Mouse (Mus musculus): ENCODE measurements around the gene Tmem185b. TPM values are rescaled to one million over a fixed set of nuclear protein-coding genes. Genes with fewer than 3 reads are reported as not detected.
A peak's percentile ranks its signal among the peaks of the same experiment; 100 is the strongest.

The Tmem185b gene
- polyA plus RNA-seq, 1 experiment from 2014 or later, result 18.2 TPM

DNA sequence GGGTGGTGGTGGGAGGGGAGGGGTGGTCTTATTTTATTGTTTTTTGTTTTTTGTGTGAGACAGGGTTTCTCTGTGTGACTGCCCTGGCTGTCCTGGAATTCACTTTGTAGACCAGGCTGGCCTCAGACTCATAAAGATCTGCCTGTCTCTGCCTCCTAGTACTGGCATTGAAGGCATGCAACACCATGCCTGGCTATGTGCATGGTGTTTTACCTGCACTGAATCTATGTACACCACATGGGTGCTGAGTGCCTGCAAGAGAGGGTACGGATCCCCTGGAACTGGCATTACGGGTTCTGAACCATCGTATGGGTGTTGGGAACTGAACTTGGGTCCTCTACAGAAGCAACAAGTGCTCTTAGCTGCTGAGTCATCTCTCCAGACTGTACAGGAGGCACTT is 20.0 kb upstream of the Tmem185b start:
- Histone ChIP-seq H3K4me1 (peaks cover 19% of the 10 kb centered on the region), H3K9ac (no peak overlapping the region), H3K27ac (no peak overlapping the region), H3K36me3 (replicated peaks) (no peaks in the 10 kb centered on the region), H3K27me3 (replicated peaks) (no peaks in the 10 kb centered on the region), H3K9me3 (no peaks in the 10 kb centered on the region), H3K4me3 (no peak overlapping the region), H3K4me2 (no peak overlapping the region)
- ATAC-seq (replicated peaks), result no peak
- 96% methylated on average over 3 of the region's 3 CpGs for WGBS

DNA sequence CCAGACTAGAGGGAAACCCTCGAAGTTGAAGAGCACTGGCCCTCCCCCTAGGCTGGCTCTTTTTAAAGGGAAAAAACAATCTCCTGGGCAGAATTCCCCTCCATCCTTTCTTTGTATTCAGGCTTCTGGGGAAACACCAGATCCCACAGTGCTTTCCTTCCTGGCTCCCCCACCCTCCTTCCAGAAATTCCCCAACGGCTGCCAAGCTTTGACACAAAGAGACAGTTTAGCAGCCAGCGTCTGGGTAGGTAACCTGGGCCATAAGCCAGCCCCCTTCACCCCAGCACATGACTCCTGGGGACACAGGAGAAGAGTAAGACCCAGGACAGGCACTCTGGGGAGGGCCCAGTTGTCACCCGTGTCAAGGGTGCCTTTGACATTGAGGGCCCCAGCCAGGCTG is 17.4 kb upstream of the Tmem185b start:
- WGBS, result 40% methylated on average over 4 of the region's 4 CpGs
- no peaks in the 10 kb centered on the region for H3K27me3 ChIP-seq (replicated peaks)
- no peak overlapping the region for H3K27ac ChIP-seq
- H3K9me3 ChIP-seq, result no peaks in the 10 kb centered on the region
- no peak overlapping the region for H3K4me3 ChIP-seq
- no peak for ATAC-seq (replicated peaks)
- H3K9ac ChIP-seq, result no peak overlapping the region
- no peaks in the 10 kb centered on the region for H3K36me3 ChIP-seq (replicated peaks)
- no peak overlapping the region for H3K4me2 ChIP-seq
- peaks cover 12% of the 10 kb centered on the region for H3K4me1 ChIP-seq

DNA sequence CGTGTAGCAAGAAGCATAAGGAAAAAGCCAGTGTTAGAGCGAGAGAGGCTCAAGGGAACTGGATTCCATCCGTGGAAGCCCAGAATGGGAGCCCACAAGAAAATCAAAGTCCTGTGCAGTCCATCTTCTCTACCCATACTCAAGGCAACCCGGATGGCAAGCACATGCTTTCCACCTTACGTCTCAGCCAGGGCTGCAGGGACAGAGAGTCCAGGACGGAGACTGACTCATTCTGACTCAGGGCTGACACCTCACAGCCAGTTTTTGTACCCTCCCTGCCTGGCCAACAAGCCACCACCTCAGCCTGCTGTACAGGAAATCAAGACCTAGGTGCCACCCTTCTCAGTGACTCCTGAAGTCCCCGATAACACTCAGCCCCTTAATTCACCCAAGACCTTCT is 16.5 kb upstream of the Tmem185b start:
- Histone ChIP-seq H3K9ac (no peak overlapping the region), H3K36me3 (replicated peaks) (no peaks in the 10 kb centered on the region), H3K9me3 (no peaks in the 10 kb centered on the region), H3K4me2 (no peak overlapping the region), H3K27ac (no peak overlapping the region), H3K27me3 (replicated peaks) (no peaks in the 10 kb centered on the region), H3K4me3 (no peak overlapping the region), H3K4me1 (peaks cover 9% of the 10 kb centered on the region)
- WGBS, result 87% methylated on average over 7 of the region's 7 CpGs
- no peak for ATAC-seq (replicated peaks)

DNA sequence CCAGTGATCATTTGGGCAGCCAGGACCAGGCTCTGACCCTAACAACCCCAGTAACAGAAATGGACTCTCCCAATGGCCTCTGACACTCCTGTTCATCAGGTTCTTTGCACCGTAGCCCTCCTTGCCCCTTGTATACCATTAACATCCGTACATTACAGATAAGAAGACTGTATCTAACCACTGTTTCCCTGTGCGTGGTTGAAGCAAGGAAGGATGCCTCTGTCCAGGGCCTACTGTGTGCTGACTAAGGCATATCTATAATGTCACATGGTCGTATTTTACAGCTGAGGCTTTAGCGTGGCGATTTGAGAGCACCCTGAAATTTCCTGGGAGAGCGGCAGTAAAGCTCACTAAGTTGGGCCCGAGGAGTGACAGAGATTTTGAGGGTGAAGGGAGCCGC is 15.6 kb upstream of the Tmem185b start:
- H3K4me2 ChIP-seq, result no peak overlapping the region
- no peak overlapping the region for H3K27ac ChIP-seq
- WGBS, result 75% methylated on average over 9 of the region's 9 CpGs

DNA sequence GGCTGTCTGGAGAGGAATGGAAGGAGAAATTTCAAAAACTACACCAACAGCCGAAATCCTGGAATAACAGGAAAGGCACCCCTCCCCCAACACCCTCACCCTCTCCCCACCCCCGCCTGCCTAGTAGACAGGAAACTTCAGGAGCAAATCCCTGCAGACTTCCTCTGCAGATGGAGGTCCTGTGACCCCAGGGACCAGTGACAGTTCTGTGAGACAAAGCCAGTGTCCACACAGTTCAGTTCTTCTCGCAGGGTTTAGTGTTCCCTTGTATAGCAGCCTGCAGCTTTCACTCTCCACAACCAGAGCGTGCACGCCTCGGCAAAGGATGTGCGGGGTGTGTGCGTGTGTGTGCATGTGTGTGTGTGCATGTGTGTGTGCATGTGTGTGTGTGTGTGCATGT is 15.1 kb upstream of the Tmem185b start:
- no peak overlapping the region for H3K27ac ChIP-seq
- no peak overlapping the region for H3K9ac ChIP-seq
- no peaks in the 10 kb centered on the region for H3K27me3 ChIP-seq (replicated peaks)
- H3K9me3 ChIP-seq, result no peaks in the 10 kb centered on the region
- WGBS, result 77% methylated on average over 8 of the region's 8 CpGs
- no peaks in the 10 kb centered on the region for H3K36me3 ChIP-seq (replicated peaks)
- no peaks in the 10 kb centered on the region for H3K4me1 ChIP-seq
- H3K4me3 ChIP-seq, result no peak overlapping the region
- ATAC-seq (replicated peaks), result no peak
- H3K4me2 ChIP-seq, result no peak overlapping the region

More for the DNA sequence above, 15.6 kb upstream of the Tmem185b start:
- ATAC-seq (replicated peaks), result no peak
- Histone ChIP-seq H3K4me3 (no peak overlapping the region), H3K4me1 (peaks cover 3% of the 10 kb centered on the region; the same call in 1 of the 2 replicates), H3K36me3 (replicated peaks) (no peaks in the 10 kb centered on the region), H3K9me3 (no peaks in the 10 kb centered on the region), H3K9ac (no peak overlapping the region), H3K27me3 (replicated peaks) (no peaks in the 10 kb centered on the region)

DNA sequence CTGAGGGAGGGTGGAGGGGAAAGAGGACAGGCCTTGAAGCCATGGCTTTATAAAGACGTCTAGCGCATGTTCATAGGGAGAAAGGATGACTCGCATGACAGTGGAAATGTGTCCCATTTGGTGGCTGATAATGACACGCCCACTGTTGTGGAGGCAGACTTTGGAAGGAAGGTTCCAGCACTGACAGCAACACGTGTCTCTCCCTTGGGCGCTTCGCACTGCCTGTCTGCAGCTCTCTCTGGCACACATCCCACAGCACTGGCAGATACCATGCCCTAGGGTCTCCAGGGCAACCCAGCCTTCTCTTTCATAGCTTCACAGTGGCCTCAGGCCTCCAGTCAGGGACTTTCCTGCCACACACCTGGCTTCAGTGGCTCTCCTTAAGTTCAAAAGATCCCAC is 7.9 kb upstream of the Tmem185b start:
- H3K36me3 ChIP-seq (replicated peaks), result no peaks in the 10 kb centered on the region
- no peak overlapping the region for H3K9ac ChIP-seq
- no peak overlapping the region for H3K27ac ChIP-seq
- no peak overlapping the region for H3K4me2 ChIP-seq
- no peaks in the 10 kb centered on the region for H3K9me3 ChIP-seq
- WGBS, result 76% methylated on average over 7 of the region's 7 CpGs
- no peak overlapping the region for H3K4me3 ChIP-seq
- H3K4me1 ChIP-seq, result no peaks in the 10 kb centered on the region
- ATAC-seq (replicated peaks), result no peak
- no peaks in the 10 kb centered on the region for H3K27me3 ChIP-seq (replicated peaks)

DNA sequence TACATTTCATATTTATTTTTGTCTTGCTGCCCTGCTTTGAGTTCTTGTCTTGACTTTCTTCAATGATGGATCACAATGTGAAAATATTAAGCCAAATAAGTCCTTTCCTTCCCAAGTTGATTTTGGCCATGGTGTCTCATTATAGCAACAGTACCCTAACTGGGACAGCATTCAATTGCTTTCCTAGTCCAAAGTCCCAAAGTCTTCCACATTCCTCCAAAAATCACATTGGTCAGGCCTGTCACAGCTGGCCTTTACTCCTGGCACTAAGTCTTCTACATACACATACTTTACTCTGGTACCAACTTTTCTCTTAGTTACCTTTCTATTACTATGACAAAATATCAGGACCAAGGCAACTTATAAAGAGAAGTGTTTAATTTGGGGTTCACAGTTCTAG is 7.2 kb upstream of the Tmem185b start:
- Histone ChIP-seq H3K4me3 (no peak overlapping the region), H3K36me3 (replicated peaks) (no peaks in the 10 kb centered on the region), H3K9me3 (no peaks in the 10 kb centered on the region), H3K27ac (no peak overlapping the region), H3K4me1 (no peaks in the 10 kb centered on the region), H3K27me3 (replicated peaks) (no peaks in the 10 kb centered on the region), H3K9ac (no peak overlapping the region), H3K4me2 (no peak overlapping the region)
- no peak for ATAC-seq (replicated peaks)

DNA sequence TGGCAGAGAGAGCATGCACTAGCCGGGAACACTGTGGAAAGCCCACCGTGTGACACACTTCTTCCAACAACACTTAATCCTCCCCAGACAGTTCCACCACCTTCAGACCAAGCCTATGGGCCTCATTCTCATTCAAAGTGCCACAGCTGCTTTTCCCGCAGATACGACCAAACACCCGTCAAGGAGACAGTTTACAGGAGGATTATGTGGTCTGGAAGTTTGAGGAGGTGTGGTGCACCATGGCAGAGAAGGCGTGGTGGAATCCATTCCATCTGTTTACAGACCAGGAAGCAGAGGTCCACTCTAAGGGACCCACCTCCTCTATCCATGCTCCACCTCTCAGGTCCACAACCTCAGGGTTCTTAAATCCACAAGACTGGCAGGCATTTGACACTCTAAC is 6.7 kb upstream of the Tmem185b start:
- ATAC-seq (replicated peaks), result no peak

DNA sequence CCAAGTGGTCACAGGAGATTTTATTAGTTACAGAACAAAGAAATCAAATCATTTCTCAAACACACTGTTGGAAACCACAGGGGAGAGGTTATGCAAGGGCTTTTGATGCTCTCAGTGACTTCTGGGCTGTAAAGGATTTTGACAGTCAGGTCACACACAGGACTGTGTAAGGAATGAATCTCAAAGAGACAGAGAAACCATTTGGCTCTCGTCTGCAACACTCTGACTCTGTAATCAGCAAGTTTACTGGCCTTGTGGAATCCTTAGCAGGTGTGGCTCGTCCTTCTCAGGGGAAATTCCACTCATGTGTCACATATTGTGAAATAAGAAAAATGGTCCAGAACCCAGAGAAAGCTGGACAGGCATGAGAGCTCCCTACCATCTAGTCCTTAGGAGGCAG is 4.9 kb upstream of the Tmem185b start:
- Histone ChIP-seq H3K27ac (no peak overlapping the region), H3K9ac (no peak overlapping the region), H3K27me3 (replicated peaks) (no peaks in the 10 kb centered on the region), H3K9me3 (no peaks in the 10 kb centered on the region), H3K4me1 (peaks cover 11% of the 10 kb centered on the region), H3K4me2 (no peak overlapping the region), H3K4me3 (no peak overlapping the region), H3K36me3 (replicated peaks) (no peaks in the 10 kb centered on the region)
- 52% methylated on average over 2 of the region's 2 CpGs for WGBS
- ATAC-seq (replicated peaks), result no peak

More for the DNA sequence above, 6.7 kb upstream of the Tmem185b start:
- no peak overlapping the region for H3K9ac ChIP-seq
- H3K4me1 ChIP-seq, result no peaks in the 10 kb centered on the region
- WGBS, result 72% methylated on average over 6 of the region's 6 CpGs
- no peak overlapping the region for H3K27ac ChIP-seq
- no peaks in the 10 kb centered on the region for H3K36me3 ChIP-seq (replicated peaks)
- H3K27me3 ChIP-seq (replicated peaks), result no peaks in the 10 kb centered on the region
- no peak overlapping the region for H3K4me2 ChIP-seq
- no peaks in the 10 kb centered on the region for H3K9me3 ChIP-seq
- no peak overlapping the region for H3K4me3 ChIP-seq

DNA sequence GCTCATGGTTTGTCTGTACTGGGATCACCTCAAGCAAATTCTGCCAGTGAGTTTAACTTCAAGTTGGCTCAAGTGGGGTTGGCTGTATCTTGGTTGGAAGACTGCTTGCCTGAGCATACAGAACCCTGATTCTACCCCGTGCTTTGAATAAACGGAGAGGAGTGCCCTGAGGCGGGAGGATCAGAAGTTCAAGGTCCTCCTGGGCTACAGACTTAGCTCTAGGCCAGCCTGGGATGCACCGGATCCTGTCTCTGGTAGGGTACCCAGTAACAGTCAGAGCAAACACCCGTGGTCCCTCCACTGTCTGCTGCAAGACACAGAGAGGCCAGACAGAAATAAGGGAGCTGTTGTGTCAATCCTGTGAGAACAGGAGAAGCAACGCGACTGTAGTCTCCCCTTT is 4.3 kb upstream of the Tmem185b start:
- WGBS, result 89% methylated on average over 7 of the region's 7 CpGs
- Histone ChIP-seq H3K27ac (no peak overlapping the region), H3K27me3 (replicated peaks) (no peaks in the 10 kb centered on the region), H3K36me3 (replicated peaks) (no peaks in the 10 kb centered on the region), H3K4me3 (no peak overlapping the region), H3K4me1 (peaks cover 16% of the 10 kb centered on the region), H3K9me3 (no peaks in the 10 kb centered on the region), H3K9ac (no peak overlapping the region), H3K4me2 (no peak overlapping the region)
- ATAC-seq (replicated peaks), result no peak

DNA sequence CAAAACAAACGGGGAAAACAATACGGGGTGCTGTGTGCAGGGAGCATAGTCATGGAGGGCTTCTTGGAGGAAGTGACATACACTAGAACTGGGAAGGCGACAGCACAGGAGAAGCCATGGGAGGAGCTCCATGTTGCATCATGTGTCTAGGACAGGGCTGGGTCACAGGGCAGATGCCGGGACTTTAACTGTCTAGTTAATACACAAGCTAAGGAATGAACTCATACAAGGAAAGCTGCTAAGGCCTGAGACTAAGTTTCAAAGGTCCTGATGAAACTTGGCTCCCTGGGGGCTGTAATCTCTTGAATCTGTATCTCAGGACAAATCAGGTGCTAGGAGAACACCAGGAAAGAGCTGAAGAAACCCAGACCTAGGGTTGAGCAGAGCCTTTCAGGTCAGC is 3.2 kb upstream of the Tmem185b start:
- H3K9me3 ChIP-seq, result no peaks in the 10 kb centered on the region
- no peak for ATAC-seq (replicated peaks)
- no peak overlapping the region for H3K4me3 ChIP-seq
- WGBS, result 91% methylated on average over 4 of the region's 4 CpGs
- H3K36me3 ChIP-seq (replicated peaks), result no peaks in the 10 kb centered on the region
- H3K4me2 ChIP-seq, result no peak overlapping the region
- no peak overlapping the region for H3K9ac ChIP-seq
- no peak overlapping the region for H3K27ac ChIP-seq
- H3K4me1 ChIP-seq, result peaks cover 25% of the 10 kb centered on the region
- H3K27me3 ChIP-seq (replicated peaks), result no peaks in the 10 kb centered on the region

DNA sequence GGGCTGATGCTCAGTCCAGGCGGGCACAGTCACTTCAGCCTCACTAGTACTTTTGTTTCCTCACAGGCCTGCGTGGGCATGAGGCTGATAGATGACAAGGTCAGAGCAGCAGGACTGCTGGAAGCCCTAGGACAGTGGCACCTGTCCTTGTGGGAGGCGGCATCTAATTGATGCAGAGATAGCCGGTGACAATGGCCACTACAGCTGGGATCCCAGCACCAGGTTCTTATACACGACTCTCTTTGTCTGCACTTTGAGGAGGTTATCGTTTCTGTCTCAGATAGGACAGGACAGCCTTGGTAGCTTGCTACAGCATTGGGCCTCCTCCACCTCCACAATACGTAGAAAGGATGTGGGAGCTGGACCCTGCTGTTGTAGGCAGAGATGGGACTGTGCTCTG is 2.6 kb upstream of the Tmem185b start:
- Histone ChIP-seq H3K4me2 (no peak overlapping the region), H3K36me3 (replicated peaks) (peaks cover 3% of the 10 kb centered on the region), H3K27me3 (replicated peaks) (no peaks in the 10 kb centered on the region), H3K9me3 (no peaks in the 10 kb centered on the region), H3K4me3 (no peak overlapping the region), H3K27ac (no peak overlapping the region), H3K9ac (no peak overlapping the region), H3K4me1 (peaks cover 25% of the 10 kb centered on the region)
- ATAC-seq (replicated peaks), result no peak
- WGBS, result 81% methylated on average over 7 of the region's 7 CpGs

DNA sequence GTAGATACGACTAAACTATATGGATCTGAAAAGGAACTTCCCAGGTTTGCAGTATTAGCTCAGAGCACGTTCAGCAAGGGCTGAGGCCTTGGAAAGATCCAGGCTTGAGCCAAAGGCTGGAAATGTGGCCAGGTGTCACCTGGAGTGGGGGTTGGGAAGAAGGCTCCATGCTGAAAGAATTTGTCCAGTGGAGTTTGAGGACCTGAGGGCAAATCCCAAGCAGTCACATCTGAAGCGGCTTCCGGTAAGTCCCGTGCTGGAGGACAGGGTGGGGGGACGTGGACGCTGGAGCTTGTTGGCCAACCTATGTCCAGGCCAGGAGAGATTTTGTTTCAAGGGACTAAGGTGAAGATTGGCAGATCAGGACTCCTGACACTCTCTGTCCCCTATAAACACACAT is 2.1 kb upstream of the Tmem185b start:
- Histone ChIP-seq H3K27ac (no peak overlapping the region), H3K4me2 (no peak overlapping the region), H3K4me3 (no peak overlapping the region), H3K9ac (no peak overlapping the region), H3K27me3 (replicated peaks) (no peaks in the 10 kb centered on the region), H3K36me3 (replicated peaks) (peaks cover 7% of the 10 kb centered on the region), H3K9me3 (no peaks in the 10 kb centered on the region), H3K4me1 (peaks cover 25% of the 10 kb centered on the region)
- no peak for ATAC-seq (replicated peaks)
- 95% methylated on average over 7 of the region's 7 CpGs for WGBS

DNA sequence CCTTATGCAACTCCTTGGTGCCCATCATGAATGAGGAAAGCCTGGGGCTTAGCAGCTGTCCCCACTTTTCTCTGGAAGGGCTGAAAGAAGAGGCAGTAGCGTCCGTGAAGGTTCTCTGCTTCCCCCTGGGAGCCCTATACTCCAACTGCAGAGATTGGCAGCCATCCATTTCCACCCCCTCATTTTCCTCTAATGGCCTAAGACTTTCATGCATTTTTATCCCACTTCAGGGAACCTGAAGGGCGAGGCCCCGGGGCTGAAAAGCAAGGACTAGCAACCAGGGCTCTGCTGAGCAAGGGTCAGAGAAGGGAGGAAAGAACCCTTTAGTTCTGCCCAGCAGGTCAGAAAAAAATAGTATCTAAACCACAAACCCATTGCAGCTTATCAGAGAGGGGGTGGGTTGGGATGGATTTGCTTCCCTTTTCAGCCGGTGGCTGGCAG is 936 bp upstream of the Tmem185b start:
- Histone ChIP-seq H3K4me3 (peak overlapping the region; percentile 69), H3K9ac (peak overlapping the region; percentile 74), H3K27ac (peak overlapping the region; percentile 86; the same call in 1 of the 2 replicates), H3K4me1 (peaks cover 25% of the 10 kb centered on the region), H3K4me2 (peak overlapping the region; percentile 66), H3K36me3 (replicated peaks) (peaks cover 13% of the 10 kb centered on the region), H3K9me3 (no peaks in the 10 kb centered on the region), H3K27me3 (replicated peaks) (no peaks in the 10 kb centered on the region)
- WGBS, result 5% methylated on average over 5 of the region's 5 CpGs
- ATAC-seq (replicated peaks), result no peak

All from midbrain, embryonic 15.5 days (tissue).